Mouse (Mus musculus) neural tube, embryonic 15.5 days (tissue): ENCODE results near the gene Gm9758. TPM values are rescaled to one million over a fixed set of nuclear protein-coding genes. Genes with fewer than 3 reads are reported as not detected.
"Not testable (repeated sequence)": the region's sequence is repeated elsewhere in the genome, so short reads cannot be mapped to it uniquely, and the experiment has no call there.

Experiments
- ATAC-seq: fragments of 200-750 bp; cut with Nextera tagmentation; 2 replicates; pipeline ENCODE4 v1.8.0; 2017; ENCODE audit warnings: mild to moderate bottlenecking, moderate TSS enrichment, moderate library complexity; ENCODE audit not compliant: low FRiP score
- H3K27ac ChIP-seq: fragments of 300-500 bp; sonication (generic); replicated peaks from 2 replicates; pipeline ENCODE4 v1.5.1; 2015; ENCODE audit warnings: mild to moderate bottlenecking, inconsistent platforms
- H3K27me3 ChIP-seq: fragments of 300-500 bp; sonication (generic); replicated peaks from 2 replicates; pipeline ENCODE4 v1.6.1; 2015; ENCODE audit warnings: inconsistent platforms
- H3K36me3 ChIP-seq: fragments of 300-500 bp; sonication (generic); 2 replicates; pipeline ENCODE4 v1.6.1; 2015; ENCODE audit warnings: inconsistent platforms
- H3K4me1 ChIP-seq: fragments of 300-500 bp; sonication (generic); 2 replicates; pipeline ENCODE4 v1.6.1; 2015; ENCODE audit warnings: inconsistent platforms
- H3K4me2 ChIP-seq: fragments of 300-500 bp; sonication (generic); 2 replicates; pipeline ENCODE4 v1.6.1; 2015; ENCODE audit warnings: inconsistent platforms, mild to moderate bottlenecking, moderate library complexity
- H3K4me3 ChIP-seq: fragments of 300-500 bp; sonication (generic); replicated peaks from 2 replicates; pipeline ENCODE4 v1.5.1; 2015; ENCODE audit warnings: mild to moderate bottlenecking, inconsistent platforms
- H3K9ac ChIP-seq: fragments of 300-500 bp; sonication (generic); replicated peaks from 2 replicates; pipeline ENCODE4 v1.6.1; 2015; ENCODE audit warnings: mild to moderate bottlenecking, inconsistent platforms
- H3K9me3 ChIP-seq: fragments of 300-500 bp; sonication (generic); replicated peaks from 2 replicates; pipeline ENCODE4 v1.6.1; 2016; ENCODE audit warnings: inconsistent platforms
- WGBS: fragments of 180-500 bp; shearing (Covaris S2); methylation state at CpG from one replicate; pipeline ENCODE4 v1.1.7; 2015; ENCODE audit warnings: mixed read lengths; 5-methylcytosine and 5-hydroxymethylcytosine counted together
- polyA plus RNA-seq: library from polyadenylated mRNA; unstranded; fragments of >200 nt; fragmentation: Nextera tagmentation; extraction: Ambion mirVana; gene quantifications from 2 replicates; pipeline ENCODE4 v1.2.1, GENCODE M21; 2015

Gm9758 gene
- polyA plus RNA-seq, result not detected in 2 replicates

GRCm38 (mm10) chr5:14914799-14915198 lies at the start of gene Gm9758:
TSS of gene Gm9758 (minus strand) at chr5:14914899.
- not testable (repeated sequence) for H3K4me2 ChIP-seq, H3K36me3 ChIP-seq, H3K27ac ChIP-seq, H3K9me3 ChIP-seq, H3K9ac ChIP-seq, H3K4me1 ChIP-seq, H3K27me3 ChIP-seq, H3K4me3 ChIP-seq, ATAC-seq
- WGBS, result 52% methylated on average over 1 of the region's 1 CpGs

GRCm38 (mm10) chr5:14963821-14964220 lies 49.1 kb upstream of the Gm9758 start:
- ATAC-seq, H3K9ac ChIP-seq, H3K27me3 ChIP-seq, H3K27ac ChIP-seq, H3K36me3 ChIP-seq, H3K4me2 ChIP-seq, H3K4me3 ChIP-seq, H3K4me1 ChIP-seq: not testable (repeated sequence)
- peaks cover 21% of the 10 kb centered on the region for H3K9me3 ChIP-seq
- WGBS, result 81% methylated on average over 13 of the region's 13 CpGs

- peaks cover 25% of the 10 kb centered on the region for H3K9me3 ChIP-seq
- WGBS, result 81% methylated on average over 4 of the region's 4 CpGs
- H3K4me1 ChIP-seq, H3K4me3 ChIP-seq, H3K4me2 ChIP-seq, H3K36me3 ChIP-seq, ATAC-seq, H3K9ac ChIP-seq, H3K27me3 ChIP-seq, H3K27ac ChIP-seq: not testable (repeated sequence)
These were observed 46.8 kb upstream of the Gm9758 start for GRCm38 (mm10) chr5:14961502-14961901.

- 97% methylated on average over 1 of the region's 1 CpGs for WGBS
- ATAC-seq, result not testable (repeated sequence)
These were observed 41.4 kb upstream of the Gm9758 start for GRCm38 (mm10) chr5:14955928-14956706.

GRCm38 (mm10) chr5:14953587-14953986 lies 38.9 kb upstream of the Gm9758 start:
- not testable (repeated sequence) for H3K4me3 ChIP-seq, H3K4me2 ChIP-seq, H3K27me3 ChIP-seq, H3K36me3 ChIP-seq, H3K27ac ChIP-seq, ATAC-seq, H3K9ac ChIP-seq, H3K4me1 ChIP-seq
- peaks cover 26% of the 10 kb centered on the region for H3K9me3 ChIP-seq

More at GRCm38 (mm10) chr5:14955928-14956706, 41.4 kb upstream of the Gm9758 start:
- not testable (repeated sequence) for H3K27me3 ChIP-seq, H3K9ac ChIP-seq, H3K4me3 ChIP-seq, H3K27ac ChIP-seq, H3K4me1 ChIP-seq, H3K4me2 ChIP-seq, H3K36me3 ChIP-seq
- peaks cover 30% of the 10 kb centered on the region for H3K9me3 ChIP-seq

- H3K4me2 ChIP-seq, H3K27me3 ChIP-seq, H3K4me1 ChIP-seq, ATAC-seq, H3K27ac ChIP-seq, H3K9ac ChIP-seq, H3K36me3 ChIP-seq, H3K4me3 ChIP-seq: not testable (repeated sequence)
- 72% methylated on average over 3 of the region's 3 CpGs for WGBS
- H3K9me3 ChIP-seq, result peaks cover 27% of the 10 kb centered on the region
These were observed 38.0 kb upstream of the Gm9758 start for GRCm38 (mm10) chr5:14952749-14953148.

- not testable (repeated sequence) for H3K4me3 ChIP-seq, H3K4me2 ChIP-seq, H3K27ac ChIP-seq, H3K9ac ChIP-seq, H3K27me3 ChIP-seq, H3K4me1 ChIP-seq, H3K36me3 ChIP-seq
- ATAC-seq, result peak; percentile 53; the same call in 1 of the 2 replicates
- WGBS, result 70% methylated on average over 7 of the region's 7 CpGs
- H3K9me3 ChIP-seq, result peaks cover 27% of the 10 kb centered on the region
These were observed 37.1 kb upstream of the Gm9758 start for GRCm38 (mm10) chr5:14951822-14952221.

- H3K27ac ChIP-seq, result not testable (repeated sequence)
These were observed 32.9 kb upstream of the Gm9758 start for GRCm38 (mm10) chr5:14947482-14948198.

GRCm38 (mm10) chr5:14945524-14945923 lies 30.8 kb upstream of the Gm9758 start:
- H3K36me3 ChIP-seq, H3K27me3 ChIP-seq, H3K9ac ChIP-seq, H3K4me3 ChIP-seq, H3K4me2 ChIP-seq, H3K27ac ChIP-seq, H3K4me1 ChIP-seq, H3K9me3 ChIP-seq, ATAC-seq: not testable (repeated sequence)
- 68% methylated on average over 4 of the region's 4 CpGs for WGBS

More at GRCm38 (mm10) chr5:14947482-14948198, 32.9 kb upstream of the Gm9758 start:
- H3K4me1 ChIP-seq, H3K4me2 ChIP-seq, H3K36me3 ChIP-seq, H3K27me3 ChIP-seq, H3K4me3 ChIP-seq, ATAC-seq, H3K9ac ChIP-seq: not testable (repeated sequence)
- WGBS, result 62% methylated on average over 4 of the region's 4 CpGs
- H3K9me3 ChIP-seq, result peaks cover 13% of the 10 kb centered on the region

GRCm38 (mm10) chr5:14941043-14941442 lies 26.3 kb upstream of the Gm9758 start:
- H3K4me1 ChIP-seq, H3K36me3 ChIP-seq, H3K4me2 ChIP-seq, H3K27ac ChIP-seq, H3K4me3 ChIP-seq, H3K9ac ChIP-seq, ATAC-seq, H3K27me3 ChIP-seq: not testable (repeated sequence)
- 90% methylated on average over 1 of the region's 1 CpGs for WGBS
- peaks cover 11% of the 10 kb centered on the region; the same call in 1 of the 2 replicates for H3K9me3 ChIP-seq

GRCm38 (mm10) chr5:14938329-14938728 lies 23.6 kb upstream of the Gm9758 start, which contains the start of gene Speer4e:
TSS of gene Speer4e (minus strand) at chr5:14938429.
- H3K9me3 ChIP-seq, ATAC-seq: not testable (repeated sequence)
- 45% methylated on average over 1 of the region's 1 CpGs for WGBS

GRCm38 (mm10) chr5:14933721-14934120 lies 19.0 kb upstream of the Gm9758 start:
- H3K27me3 ChIP-seq, H3K4me1 ChIP-seq, H3K9ac ChIP-seq, H3K9me3 ChIP-seq, H3K4me2 ChIP-seq, H3K36me3 ChIP-seq, H3K4me3 ChIP-seq, ATAC-seq, H3K27ac ChIP-seq: not testable (repeated sequence)
- WGBS, result 79% methylated on average over 5 of the region's 6 CpGs

More at GRCm38 (mm10) chr5:14938329-14938728, 23.6 kb upstream of the Gm9758 start, which contains the start of gene Speer4e:
- not testable (repeated sequence) for H3K36me3 ChIP-seq, H3K9ac ChIP-seq, H3K4me3 ChIP-seq, H3K27ac ChIP-seq, H3K4me2 ChIP-seq, H3K4me1 ChIP-seq, H3K27me3 ChIP-seq
